Mouse (Mus musculus): ENCODE data around the gene Gm44579. TPM values are rescaled to one million over a fixed set of nuclear protein-coding genes. Genes with fewer than 3 reads are reported as not detected.

Gene Gm44579
- polyA plus RNA-seq (2012; rRNA removed), result not detected in 2 replicates

DNA sequence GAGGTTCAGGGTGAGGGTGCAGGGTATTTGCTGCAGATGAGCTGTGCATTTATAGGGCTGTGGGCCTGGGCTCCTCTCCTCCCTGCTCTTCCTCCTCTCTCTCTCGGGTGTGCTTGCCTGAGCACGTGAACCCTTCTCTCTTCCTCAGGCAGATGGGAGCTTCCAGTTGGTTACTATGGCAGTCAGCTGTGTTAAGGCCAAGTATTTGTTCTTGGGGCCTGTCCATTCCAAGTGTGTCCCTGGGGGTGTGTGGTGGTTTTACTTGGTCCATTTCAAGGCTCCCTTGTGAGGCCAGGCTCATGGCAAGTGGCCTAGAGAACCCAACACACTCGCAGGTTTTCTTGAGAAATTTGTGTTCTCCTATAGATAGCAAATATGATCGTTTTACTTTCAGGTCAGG lies at the start of gene Gm44579, which contains the start of gene Olfr287:
TSS of gene Gm44579 (minus strand) at position 101 of the 400 bp plus-strand sequence.
TSS of gene Olfr287 (minus strand) at position 180 of the 400 bp plus-strand sequence.
- DNase-seq (ENCODE audit: extremely low spot score in 1 of 2, low spot score in 1 of 2), result peak; percentile 3 to 12

GRCm38 (mm10) chr15:98257776-98258175 lies 37.0 kb upstream of the Gm44579 start:
- no peak for DNase-seq (ENCODE audit: extremely low spot score in 1 of 2, low spot score in 1 of 2)

DNA sequence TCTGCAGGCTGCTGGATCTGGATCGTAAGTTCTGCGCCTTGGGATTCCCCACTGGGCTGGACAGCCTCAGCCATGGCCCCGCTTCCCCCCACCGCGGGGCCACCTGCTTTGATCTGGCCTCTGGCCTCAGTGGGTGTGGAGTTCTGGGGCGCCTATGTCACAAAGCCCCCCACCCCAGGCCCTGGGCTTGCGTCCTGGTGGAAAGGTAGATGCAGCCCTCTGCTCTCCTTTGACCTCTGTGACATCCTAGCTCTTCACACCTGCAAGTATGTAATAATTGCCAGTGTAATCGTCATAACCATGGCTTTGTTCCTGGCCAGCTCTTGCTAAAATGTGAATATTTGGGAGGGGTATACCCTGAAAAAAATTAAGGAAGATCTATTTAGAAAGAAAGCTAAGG lies 36.4 kb upstream of the Gm44579 start, which contains the start of gene H1fnt:
TSS of gene H1fnt (minus strand) at position 101 of the 400 bp plus-strand sequence.
- DNase-seq (ENCODE audit: extremely low spot score in 1 of 2, low spot score in 1 of 2), result no peak

DNA sequence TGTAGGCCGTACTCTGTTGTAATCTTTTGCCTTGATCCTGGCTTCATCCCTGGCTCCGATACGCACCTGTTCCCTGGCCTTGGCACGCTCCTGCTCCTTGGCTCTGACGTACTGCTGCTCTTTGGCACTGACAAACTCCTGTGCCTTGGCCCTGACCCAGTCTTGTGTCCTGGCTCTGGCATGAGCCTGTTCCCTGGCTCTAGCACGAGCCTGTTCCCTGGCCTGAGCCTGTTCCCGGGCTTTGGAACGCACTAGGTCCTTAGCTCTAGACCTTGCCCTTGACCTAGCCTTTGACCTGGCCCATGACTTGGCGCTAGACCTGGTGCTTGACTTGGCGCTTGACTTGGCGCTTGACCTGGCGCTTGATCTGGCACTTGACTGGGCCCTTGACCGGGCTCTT lies 35.5 kb upstream of the Gm44579 start:
- no peak for DNase-seq (ENCODE audit: extremely low spot score in 1 of 2, low spot score in 1 of 2)

GRCm38 (mm10) chr15:98235442-98235841 lies 14.7 kb upstream of the Gm44579 start:
- no peak for DNase-seq (ENCODE audit: extremely low spot score in 1 of 2, low spot score in 1 of 2)

DNA sequence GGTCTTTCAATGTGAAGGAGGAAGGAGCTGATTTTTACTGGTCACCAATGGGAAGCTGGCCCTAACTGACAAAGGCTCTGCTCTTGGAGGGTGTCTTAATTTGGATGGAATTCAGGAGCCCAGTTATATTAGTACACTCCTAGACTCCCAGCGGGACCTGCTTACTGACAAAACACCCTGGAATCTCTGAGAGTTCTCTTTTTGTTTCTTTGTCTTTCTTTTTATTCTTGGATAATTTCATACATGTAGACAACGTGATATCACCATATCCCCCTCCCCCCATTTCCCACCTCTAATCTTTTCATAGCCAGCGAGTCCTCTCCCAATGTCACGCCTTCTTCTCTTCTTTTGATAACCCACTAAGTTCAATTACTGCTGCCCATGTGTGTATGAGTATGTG lies 13.6 kb upstream of the Gm44579 start, which contains the start of gene Olfr286:
TSS of gene Olfr286 (minus strand) at position 101 of the 400 bp plus-strand sequence.
- no peak for DNase-seq (ENCODE audit: extremely low spot score in 1 of 2, low spot score in 1 of 2)

DNA sequence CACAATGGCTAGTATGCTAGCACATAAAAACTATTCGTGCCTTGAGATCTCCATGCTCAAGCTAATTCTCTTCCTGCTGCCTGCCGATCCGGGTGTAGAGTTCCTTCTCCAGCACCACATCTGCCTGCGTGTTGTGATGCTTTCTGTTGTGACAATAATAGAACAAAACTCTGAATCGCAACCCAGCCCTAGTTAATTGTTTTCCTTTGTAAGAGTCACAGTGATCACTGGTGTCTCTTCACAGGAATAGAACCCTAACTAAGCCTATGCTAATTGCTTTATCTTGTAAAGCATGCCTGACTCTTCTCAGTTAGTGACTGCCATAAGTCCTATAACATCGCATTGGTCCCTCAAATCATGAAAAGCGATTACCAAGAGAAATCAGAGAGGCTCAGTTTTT lies 5.3 kb upstream of the Gm44579 start:
- DNase-seq (ENCODE audit: extremely low spot score in 1 of 2, low spot score in 1 of 2), result no peak

DNA sequence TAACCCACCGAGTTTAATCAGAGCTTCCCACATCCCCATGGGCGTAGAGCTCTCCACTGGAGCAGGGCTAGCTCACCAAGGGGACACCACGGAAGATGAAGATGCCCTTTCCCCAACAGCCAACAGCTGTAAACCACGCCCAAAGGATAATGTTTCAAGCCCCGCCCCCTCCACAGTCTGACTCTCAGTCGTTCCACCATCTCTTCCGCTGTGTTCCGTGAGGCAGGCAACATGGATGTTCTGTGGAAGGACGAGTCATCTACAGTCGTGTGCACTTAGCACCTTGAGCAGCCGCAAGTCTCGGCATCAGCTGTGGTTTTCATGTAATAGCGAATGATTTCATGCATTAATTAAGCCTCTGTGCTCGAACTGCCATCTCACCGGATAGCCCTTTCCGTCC lies 4.8 kb upstream of the Gm44579 start:
- DNase-seq (ENCODE audit: extremely low spot score in 1 of 2, low spot score in 1 of 2), result no peak

GRCm38 (mm10) chr15:98222377-98222776 lies 1.6 kb upstream of the Gm44579 start:
- DNase-seq (ENCODE audit: extremely low spot score in 1 of 2, low spot score in 1 of 2), result no peak

DNA sequence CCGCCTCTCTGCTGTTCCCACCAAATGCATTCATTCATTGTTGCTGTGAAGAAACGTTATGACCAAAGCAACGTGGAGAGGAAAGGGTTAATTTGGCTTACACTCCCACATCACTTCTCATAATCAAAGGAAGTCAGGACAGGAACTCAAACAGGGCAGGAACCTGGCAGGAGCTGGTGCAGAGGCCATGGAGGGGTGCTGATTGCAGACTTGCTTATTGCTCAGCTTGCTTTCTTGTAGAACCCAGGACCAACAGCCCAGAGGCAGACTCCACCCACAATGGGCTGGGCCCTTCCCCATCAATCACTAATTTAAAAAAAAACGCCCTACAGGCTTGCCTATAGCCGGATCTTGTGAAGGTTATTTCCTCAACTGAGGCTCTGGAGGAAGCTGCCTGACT lies 6.6 kb downstream of the Gm44579 start:
- no peak for DNase-seq (ENCODE audit: extremely low spot score in 1 of 2, low spot score in 1 of 2)

DNA sequence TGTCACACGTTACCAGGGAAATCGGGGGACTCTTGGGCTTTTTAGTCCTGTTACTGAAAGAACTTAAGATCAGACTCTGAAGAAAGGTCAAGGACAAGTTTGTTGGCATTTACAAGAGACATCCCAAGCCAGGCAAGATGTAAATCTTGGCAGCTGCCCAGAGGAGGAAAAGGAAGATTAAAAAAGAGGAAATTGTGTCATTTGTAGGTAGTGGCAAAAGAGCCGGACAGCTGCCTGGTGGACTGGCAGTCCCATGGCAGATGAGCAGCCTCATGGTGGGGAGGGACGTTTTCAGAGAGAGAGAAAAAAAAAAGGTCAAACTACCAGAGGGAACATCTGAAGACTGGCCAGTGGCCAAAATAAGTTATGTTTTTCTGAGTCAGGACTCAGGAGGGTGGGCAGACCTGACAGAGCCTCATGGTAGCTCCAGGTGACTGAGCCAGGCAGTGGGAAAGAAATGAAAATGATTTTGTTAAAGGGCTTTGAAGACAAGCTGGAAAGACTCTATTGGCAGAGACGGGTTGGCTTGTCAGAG lies 7.4 kb downstream of the Gm44579 start:
- no peak for DNase-seq (ENCODE audit: extremely low spot score in 1 of 2, low spot score in 1 of 2)

GRCm38 (mm10) chr15:98209676-98210075 lies 11.1 kb downstream of the Gm44579 start:
- no peak for DNase-seq (ENCODE audit: extremely low spot score in 1 of 2, low spot score in 1 of 2)

GRCm38 (mm10) chr15:98195442-98195841 lies 25.3 kb downstream of the Gm44579 start, which contains the start of gene Olfr288:
Gene Olfr288 (minus strand): TSS chr15:98195542.
- no peak for DNase-seq (ENCODE audit: extremely low spot score in 1 of 2, low spot score in 1 of 2)

- no peak for DNase-seq (ENCODE audit: extremely low spot score in 1 of 2, low spot score in 1 of 2)
Observed at GRCm38 (mm10) chr15:98184456-98184855, 36.3 kb downstream of the Gm44579 start.

DNA sequence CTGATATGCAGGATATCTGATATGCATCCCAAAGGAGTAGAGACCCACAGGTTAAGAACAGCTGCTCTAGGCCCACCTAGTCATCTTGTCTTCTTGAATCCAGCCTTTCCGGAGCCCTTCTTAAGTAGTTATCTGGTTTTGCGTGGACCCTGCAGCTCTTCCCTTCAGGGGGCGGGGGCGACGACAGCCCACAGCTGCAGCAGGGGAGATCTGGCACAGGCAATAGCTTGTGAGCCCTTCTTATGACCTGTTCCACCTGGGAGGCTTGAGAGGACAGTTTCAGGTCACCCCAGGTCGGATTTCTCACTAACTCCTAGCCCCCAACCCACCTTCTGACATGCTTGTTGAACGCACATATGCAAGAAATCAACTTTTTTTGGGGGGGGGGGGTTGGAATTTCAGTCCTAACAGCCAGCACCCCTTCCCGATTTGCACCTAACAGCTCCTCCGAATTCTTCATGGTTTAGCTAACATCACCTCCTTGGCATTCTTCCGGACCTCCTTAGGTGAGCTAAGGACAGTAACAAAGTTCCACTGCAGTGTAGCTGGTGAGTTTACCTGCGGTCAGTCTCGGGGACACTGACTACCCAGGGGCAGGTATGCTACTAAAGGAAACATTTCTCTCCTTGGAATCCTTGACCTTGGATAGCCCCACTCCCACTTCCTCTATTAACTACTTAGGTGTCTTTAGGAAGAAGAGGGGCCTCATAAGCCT lies 38.8 kb downstream of the Gm44579 start:
- DNase-seq (ENCODE audit: extremely low spot score in 1 of 2, low spot score in 1 of 2), result no peak

GRCm38 (mm10) chr15:98181132-98181711 lies 39.6 kb downstream of the Gm44579 start:
- peak; percentile 93 to 95 for DNase-seq (ENCODE audit: extremely low spot score in 1 of 2, low spot score in 1 of 2)

GRCm38 (mm10) chr15:98180567-98181131 lies 40.1 kb downstream of the Gm44579 start:
- DNase-seq (ENCODE audit: extremely low spot score in 1 of 2, low spot score in 1 of 2), result no peak

- DNase-seq (ENCODE audit: extremely low spot score in 1 of 2, low spot score in 1 of 2), result no peak
Observed at GRCm38 (mm10) chr15:98177320-98177719, 43.5 kb downstream of the Gm44579 start.

DNA sequence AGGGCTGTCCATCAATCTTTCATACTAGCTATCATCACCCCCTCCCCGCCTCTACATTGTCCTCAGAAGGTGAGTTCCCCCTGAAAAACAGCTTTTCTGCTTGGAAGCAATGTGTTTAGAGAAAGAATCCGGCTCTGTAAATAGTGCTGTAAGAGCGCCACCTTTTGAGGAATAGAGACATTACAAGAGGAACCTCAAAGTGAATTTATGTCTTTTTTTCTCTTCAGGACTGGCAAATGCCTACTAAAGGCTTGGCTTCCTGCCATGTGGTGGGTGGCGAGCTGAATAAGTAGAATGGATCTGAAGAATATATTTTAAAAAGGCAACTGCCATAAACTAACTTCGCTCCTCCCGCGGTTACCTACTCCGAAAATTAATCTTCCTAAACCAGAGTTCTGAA lies 47.0 kb downstream of the Gm44579 start:
- DNase-seq (ENCODE audit: extremely low spot score in 1 of 2, low spot score in 1 of 2), result peak; percentile 81 to 95

GRCm38 (mm10) chr15:98172113-98172512 lies 48.7 kb downstream of the Gm44579 start:
- no peak for DNase-seq (ENCODE audit: extremely low spot score in 1 of 2, low spot score in 1 of 2)

DNA sequence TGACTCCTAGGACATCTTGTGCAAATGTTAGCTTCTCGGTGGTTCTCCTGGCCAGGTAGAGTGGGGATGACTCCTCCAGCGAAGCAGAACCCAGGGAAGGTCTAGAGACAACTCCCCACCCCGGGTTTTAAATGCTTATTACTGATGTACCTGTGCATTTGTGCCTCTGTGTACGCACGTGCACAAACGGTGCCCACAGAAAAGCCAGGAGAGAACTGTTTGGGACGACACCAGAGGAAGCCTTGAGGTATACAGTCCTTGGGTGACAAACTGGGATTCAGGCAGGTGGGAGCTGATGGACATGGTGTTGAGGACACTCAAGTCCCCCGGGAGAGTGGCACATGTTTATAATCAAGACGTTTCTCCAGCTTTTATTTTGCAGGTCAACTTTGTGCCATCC lies 49.9 kb downstream of the Gm44579 start:
- no peak for DNase-seq (ENCODE audit: extremely low spot score in 1 of 2, low spot score in 1 of 2)
